Mouse (Mus musculus) embryonic facial prominence, embryonic 13.5 days (tissue): Measurements from ENCODE around the gene Prr22. TPM values are rescaled to one million over a fixed set of nuclear protein-coding genes. Genes with fewer than 3 reads are reported as not detected.

ENCODE experiments used
- ATAC-seq: fragments of 200-750 bp; cut with Nextera tagmentation; 2 replicates; pipeline ENCODE4 v1.8.0; 2017; ENCODE audit warnings: low read depth; ENCODE audit not compliant: insufficient number of reproducible peaks, insufficient read depth, low FRiP score, low TSS enrichment
- H3K27ac ChIP-seq: fragments of 300-500 bp; sonication (generic); 2 replicates; pipeline ENCODE4 v1.5.1; 2015; ENCODE audit warnings: moderate library complexity, mild to moderate bottlenecking, inconsistent platforms
- H3K27me3 ChIP-seq: fragments of 300-500 bp; sonication (generic); 2 replicates; pipeline ENCODE4 v1.6.1; 2015; ENCODE audit warnings: mild to moderate bottlenecking, inconsistent platforms
- H3K36me3 ChIP-seq: fragments of 300-500 bp; sonication (generic); 2 replicates; pipeline ENCODE4 v1.6.1; 2015; ENCODE audit warnings: mild to moderate bottlenecking, inconsistent platforms
- H3K4me1 ChIP-seq: fragments of 300-500 bp; sonication (generic); 2 replicates; pipeline ENCODE4 v1.6.1; 2015; ENCODE audit warnings: inconsistent platforms
- H3K4me2 ChIP-seq: fragments of 300-500 bp; sonication (generic); 2 replicates; pipeline ENCODE4 v1.6.1; 2015; ENCODE audit warnings: moderate library complexity, mild to moderate bottlenecking, inconsistent platforms
- H3K4me3 ChIP-seq: fragments of 300-500 bp; sonication (generic); 2 replicates; pipeline ENCODE4 v1.5.1; 2015; ENCODE audit warnings: mild to moderate bottlenecking, inconsistent platforms
- H3K9ac ChIP-seq: fragments of 300-500 bp; sonication (generic); 2 replicates; pipeline ENCODE4 v1.6.1; 2015; ENCODE audit warnings: mild to moderate bottlenecking, inconsistent platforms
- H3K9me3 ChIP-seq: fragments of 300-500 bp; sonication (generic); 2 replicates; pipeline ENCODE4 v1.6.1; 2016; ENCODE audit warnings: inconsistent platforms
- WGBS: fragments of 180-500 bp; shearing (Covaris S2); methylation state at CpG from one replicate; pipeline ENCODE4 v1.1.7; 2015; ENCODE audit warnings: mixed read lengths; 5-methylcytosine and 5-hydroxymethylcytosine counted together
- polyA plus RNA-seq: library from polyadenylated mRNA; unstranded; fragments of >200 nt; fragmentation: Nextera tagmentation; extraction: Ambion mirVana; gene quantifications from 2 replicates; pipeline ENCODE4 v1.2.1, GENCODE M21; 2015

Prr22 gene
- polyA plus RNA-seq = 1.2 and 1.7 TPM in 2 replicates

- WGBS = 86% methylated on average over 5 of the region's 5 CpGs
- H3K27me3 ChIP-seq = no peaks in the 10 kb centered on the region
- H3K9me3 ChIP-seq = no peaks in the 10 kb centered on the region
- no peak for ATAC-seq
- H3K36me3 ChIP-seq = peaks cover 51% of the 10 kb centered on the region
- no peak within 1 kb of the TSS for H3K27ac ChIP-seq
- H3K9ac ChIP-seq = no peak within 1 kb of the TSS
- no peak within 1 kb of the TSS for H3K4me2 ChIP-seq
- H3K4me3 ChIP-seq = no peak within 1 kb of the TSS
- H3K4me1 ChIP-seq = peaks cover 5% of the 10 kb centered on the region
These were observed at the start of gene Prr22 for GRCm38 (mm10) chr17:56769950-56770349. Gene Prr22, plus strand, starts transcription at chr17:56770250.

GRCm38 (mm10) chr17:56722441-56722840 lies 47.6 kb upstream of the Prr22 start:
- ATAC-seq = no peak
- Histone ChIP-seq H3K4me3 (no peak overlapping the region), H3K9me3 (0 out of 2 replicates have a peak, but pooled peaks cover 3% of the 10 kb centered on the region), H3K36me3 (peaks cover 50% of the 10 kb centered on the region), H3K9ac (peak overlapping the region; percentile 22; the same call in 1 of the 2 replicates), H3K27ac (no peak overlapping the region), H3K4me1 (peaks cover 30% of the 10 kb centered on the region), H3K4me2 (no peak overlapping the region), H3K27me3 (no peaks in the 10 kb centered on the region)
- 91% methylated on average over 5 of the region's 5 CpGs for WGBS

- Histone ChIP-seq H3K36me3 (peaks cover 50% of the 10 kb centered on the region), H3K4me3 (no peak overlapping the region), H3K4me1 (peaks cover 36% of the 10 kb centered on the region), H3K4me2 (no peak overlapping the region), H3K27ac (no peak overlapping the region), H3K27me3 (no peaks in the 10 kb centered on the region), H3K9me3 (0 out of 2 replicates have a peak, but pooled peaks cover 3% of the 10 kb centered on the region), H3K9ac (peak overlapping the region; percentile 22; the same call in 1 of the 2 replicates)
- no peak for ATAC-seq
- WGBS = 78% methylated on average over 11 of the region's 11 CpGs
These were observed 46.5 kb upstream of the Prr22 start for GRCm38 (mm10) chr17:56723419-56724161.

- Histone ChIP-seq H3K9me3 (0 out of 2 replicates have a peak, but pooled peaks cover 3% of the 10 kb centered on the region), H3K27me3 (no peaks in the 10 kb centered on the region), H3K27ac (peak overlapping the region; percentile 60), H3K4me3 (no peak overlapping the region), H3K36me3 (peaks cover 31% of the 10 kb centered on the region), H3K4me2 (peak overlapping the region; percentile 33), H3K9ac (peak overlapping the region; percentile 40), H3K4me1 (peaks cover 26% of the 10 kb centered on the region)
- 0 out of 2 replicates have a peak, but pooled peaks have one; percentile 16 for ATAC-seq
- WGBS = 9% methylated on average over 7 of the region's 7 CpGs
These were observed 42.9 kb upstream of the Prr22 start for GRCm38 (mm10) chr17:56727029-56727649.

- H3K27ac ChIP-seq = peak overlapping the region; percentile 60
- no peak for ATAC-seq
- H3K36me3 ChIP-seq = peaks cover 25% of the 10 kb centered on the region
- no peak overlapping the region for H3K4me3 ChIP-seq
- peak overlapping the region; percentile 33 for H3K4me2 ChIP-seq
- H3K9ac ChIP-seq = peak overlapping the region; percentile 40
- peaks cover 26% of the 10 kb centered on the region for H3K4me1 ChIP-seq
- 0 out of 2 replicates have a peak, but pooled peaks cover 3% of the 10 kb centered on the region for H3K9me3 ChIP-seq
- no peaks in the 10 kb centered on the region for H3K27me3 ChIP-seq
- WGBS = 14% methylated on average over 12 of the region's 12 CpGs
These were observed 42.4 kb upstream of the Prr22 start for GRCm38 (mm10) chr17:56727659-56728058.

GRCm38 (mm10) chr17:56728117-56728516 lies 41.9 kb upstream of the Prr22 start:
- H3K4me1 ChIP-seq = peaks cover 26% of the 10 kb centered on the region
- H3K9me3 ChIP-seq = 0 out of 2 replicates have a peak, but pooled peaks cover 3% of the 10 kb centered on the region
- ATAC-seq = no peak
- H3K4me3 ChIP-seq = no peak overlapping the region
- peaks cover 21% of the 10 kb centered on the region for H3K36me3 ChIP-seq
- H3K9ac ChIP-seq = peak overlapping the region; percentile 40; the same call in 1 of the 2 replicates
- 25% methylated on average over 12 of the region's 12 CpGs for WGBS
- no peaks in the 10 kb centered on the region for H3K27me3 ChIP-seq
- H3K27ac ChIP-seq = peak overlapping the region; percentile 60
- peak overlapping the region; percentile 33 for H3K4me2 ChIP-seq

- H3K4me2 ChIP-seq = no peak overlapping the region
- 0 out of 2 replicates have a peak, but pooled peaks cover 3% of the 10 kb centered on the region for H3K9me3 ChIP-seq
- peaks cover 26% of the 10 kb centered on the region for H3K4me1 ChIP-seq
- H3K27me3 ChIP-seq = no peaks in the 10 kb centered on the region
- ATAC-seq = no peak
- WGBS = 54% methylated on average over 6 of the region's 6 CpGs
- H3K36me3 ChIP-seq = peaks cover 10% of the 10 kb centered on the region
- no peak overlapping the region for H3K9ac ChIP-seq
- H3K4me3 ChIP-seq = no peak overlapping the region
- H3K27ac ChIP-seq = no peak overlapping the region
These were observed 40.9 kb upstream of the Prr22 start for GRCm38 (mm10) chr17:56729151-56729550.

GRCm38 (mm10) chr17:56729656-56730055 lies 40.4 kb upstream of the Prr22 start:
- Histone ChIP-seq H3K36me3 (peaks cover 7% of the 10 kb centered on the region; the same call in 1 of the 2 replicates), H3K4me1 (peaks cover 26% of the 10 kb centered on the region), H3K27ac (no peak overlapping the region), H3K9ac (no peak overlapping the region), H3K4me2 (no peak overlapping the region), H3K9me3 (0 out of 2 replicates have a peak, but pooled peaks cover 3% of the 10 kb centered on the region), H3K4me3 (no peak overlapping the region), H3K27me3 (no peaks in the 10 kb centered on the region)
- WGBS = 59% methylated on average over 2 of the region's 2 CpGs
- no peak for ATAC-seq

- Histone ChIP-seq H3K4me3 (no peak overlapping the region), H3K36me3 (no peaks in the 10 kb centered on the region), H3K27me3 (no peaks in the 10 kb centered on the region), H3K4me2 (no peak overlapping the region), H3K4me1 (no peaks in the 10 kb centered on the region), H3K9me3 (no peaks in the 10 kb centered on the region), H3K27ac (no peak overlapping the region), H3K9ac (no peak overlapping the region)
- WGBS = 41% methylated on average over 8 of the region's 8 CpGs
- no peak for ATAC-seq
These were observed 33.5 kb upstream of the Prr22 start for GRCm38 (mm10) chr17:56736534-56736933.

- no peak for ATAC-seq
- H3K27ac ChIP-seq = no peak overlapping the region
- no peak overlapping the region for H3K4me2 ChIP-seq
- H3K4me1 ChIP-seq = no peaks in the 10 kb centered on the region
- no peaks in the 10 kb centered on the region for H3K27me3 ChIP-seq
- H3K4me3 ChIP-seq = no peak overlapping the region
- H3K9me3 ChIP-seq = no peaks in the 10 kb centered on the region
- H3K36me3 ChIP-seq = no peaks in the 10 kb centered on the region
- 80% methylated on average over 10 of the region's 10 CpGs for WGBS
- no peak overlapping the region for H3K9ac ChIP-seq
These were observed 31.8 kb upstream of the Prr22 start for GRCm38 (mm10) chr17:56738221-56738620.

GRCm38 (mm10) chr17:56740118-56740787 lies 29.8 kb upstream of the Prr22 start:
- Histone ChIP-seq H3K4me2 (no peak overlapping the region), H3K27me3 (no peaks in the 10 kb centered on the region), H3K36me3 (no peaks in the 10 kb centered on the region), H3K9ac (no peak overlapping the region), H3K9me3 (no peaks in the 10 kb centered on the region), H3K4me1 (0 out of 2 replicates have a peak, but pooled peaks cover 5% of the 10 kb centered on the region), H3K4me3 (no peak overlapping the region), H3K27ac (no peak overlapping the region)
- 76% methylated on average over 17 of the region's 17 CpGs for WGBS
- no peak for ATAC-seq
